Mouse (Mus musculus) cerebellum, postnatal 10 days (tissue): ENCODE data around the gene Grm5.
A peak's percentile ranks its signal among the peaks of the same experiment; 100 is the strongest.

ENCODE experiments used
- DNase-seq, 2 experiments: peaks; one replicate each; pipeline ENCODE4 v3.0.0; 2021; ENCODE audit warnings: mixed read lengths in 2 of 2

Gene Grm5

DNA sequence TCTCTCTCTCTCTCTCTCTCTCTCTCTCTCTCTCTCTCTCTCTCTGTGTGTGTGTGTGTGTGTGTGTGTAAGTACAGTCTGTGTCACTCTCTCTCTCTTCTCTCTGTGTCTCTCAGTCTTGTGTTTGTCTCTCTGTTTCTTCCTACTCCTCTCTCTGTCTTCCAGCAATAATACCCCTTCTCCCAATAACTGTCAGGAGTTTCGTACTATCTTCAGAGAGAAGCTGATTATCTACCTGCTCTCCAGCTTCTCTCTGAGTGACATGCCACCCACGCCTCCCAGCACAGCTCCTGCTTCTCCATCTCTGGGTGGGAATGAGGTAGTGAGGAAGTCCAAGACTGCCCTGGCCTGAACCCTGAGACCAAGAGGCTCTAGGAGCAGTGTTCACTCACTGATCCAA lies at the start of gene Grm5:
TSS of gene Grm5 (plus strand) at position 301 of the 400 bp plus-strand sequence.
- no peak for DNase-seq

DNA sequence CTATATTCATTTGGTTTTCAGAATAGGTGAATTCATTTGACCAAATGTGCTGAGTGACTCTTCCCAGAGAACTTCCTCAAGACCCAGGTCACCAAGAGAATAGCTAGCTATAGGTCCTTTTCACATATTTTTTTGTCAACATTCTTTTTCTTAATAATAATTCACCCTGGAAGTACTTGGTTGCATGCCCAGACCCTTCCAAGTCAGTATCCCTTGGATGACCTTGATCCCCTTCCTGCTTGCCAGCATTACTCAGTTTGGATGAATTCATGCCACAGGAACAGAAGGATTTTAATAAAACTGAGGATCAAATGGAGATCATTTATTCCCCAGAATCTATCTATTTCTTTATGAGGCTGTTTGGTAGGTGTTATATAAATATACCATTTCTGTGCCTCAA lies 44.9 kb upstream of the Grm5 start:
- peak; percentile 43 to 60 for DNase-seq

DNA sequence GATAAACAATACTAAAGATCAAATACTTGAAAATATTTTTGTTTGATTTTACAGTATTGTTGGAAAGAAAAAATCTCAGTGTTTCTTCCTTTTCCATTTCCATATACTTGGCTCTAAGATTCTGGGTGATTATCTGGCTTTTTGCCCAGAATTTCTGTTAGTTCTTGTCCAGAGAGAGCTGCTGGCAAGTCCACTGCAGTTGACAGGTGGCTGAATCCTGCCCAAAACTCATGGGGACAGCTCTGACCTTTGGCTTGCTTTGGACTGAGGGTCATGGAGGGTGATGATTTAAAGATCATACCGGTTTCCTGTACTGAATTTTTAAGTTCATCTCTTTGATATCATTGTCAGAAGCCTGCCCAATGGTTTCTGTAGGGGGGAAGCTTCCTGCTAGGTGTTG lies 18.7 kb upstream of the Grm5 start:
- DNase-seq: peak; percentile 83 to 87

DNA sequence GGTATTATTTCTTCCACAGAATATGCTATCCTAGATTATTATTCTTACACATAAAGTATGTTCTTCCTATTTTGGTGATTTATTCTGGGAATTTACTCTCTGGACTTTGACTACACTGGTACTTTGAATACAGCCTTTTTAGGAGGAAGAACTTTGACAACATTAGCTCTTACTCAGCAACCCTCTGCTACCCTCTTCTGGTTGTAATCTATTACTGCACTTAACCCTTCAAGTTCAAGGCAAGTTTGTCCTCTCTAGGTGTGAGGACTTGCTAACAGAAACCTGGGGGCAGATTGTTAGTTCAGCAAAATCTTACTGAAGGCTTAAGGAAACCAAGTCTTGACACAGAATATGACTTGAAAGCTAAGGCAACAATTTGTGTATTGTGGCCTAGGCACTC lies 17.5 kb upstream of the Grm5 start:
- peak; percentile 32 to 75 for DNase-seq

DNA sequence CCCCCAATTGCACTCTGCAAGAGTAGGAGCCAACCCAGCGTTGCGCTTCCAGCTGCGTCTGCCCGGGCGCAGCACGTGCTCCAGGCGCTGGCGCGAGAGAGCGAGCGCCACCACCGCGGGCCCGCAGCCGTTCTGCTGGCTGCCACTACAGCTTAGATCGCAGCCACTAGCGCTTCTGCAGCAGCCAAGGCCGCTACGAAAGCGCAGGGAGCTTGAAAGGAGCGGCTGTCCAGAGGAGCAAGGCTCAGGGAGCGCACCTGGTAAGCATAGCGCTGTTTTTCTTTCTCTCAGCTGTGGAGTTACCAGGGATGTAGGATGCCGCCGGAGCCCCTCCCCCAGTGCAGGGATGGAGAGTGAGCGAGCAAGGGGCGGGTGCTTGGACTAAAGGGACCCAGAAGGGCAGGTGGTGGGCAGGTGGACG lies 323 bp downstream of the Grm5 start:
- DNase-seq: peak; percentile 82 to 84

DNA sequence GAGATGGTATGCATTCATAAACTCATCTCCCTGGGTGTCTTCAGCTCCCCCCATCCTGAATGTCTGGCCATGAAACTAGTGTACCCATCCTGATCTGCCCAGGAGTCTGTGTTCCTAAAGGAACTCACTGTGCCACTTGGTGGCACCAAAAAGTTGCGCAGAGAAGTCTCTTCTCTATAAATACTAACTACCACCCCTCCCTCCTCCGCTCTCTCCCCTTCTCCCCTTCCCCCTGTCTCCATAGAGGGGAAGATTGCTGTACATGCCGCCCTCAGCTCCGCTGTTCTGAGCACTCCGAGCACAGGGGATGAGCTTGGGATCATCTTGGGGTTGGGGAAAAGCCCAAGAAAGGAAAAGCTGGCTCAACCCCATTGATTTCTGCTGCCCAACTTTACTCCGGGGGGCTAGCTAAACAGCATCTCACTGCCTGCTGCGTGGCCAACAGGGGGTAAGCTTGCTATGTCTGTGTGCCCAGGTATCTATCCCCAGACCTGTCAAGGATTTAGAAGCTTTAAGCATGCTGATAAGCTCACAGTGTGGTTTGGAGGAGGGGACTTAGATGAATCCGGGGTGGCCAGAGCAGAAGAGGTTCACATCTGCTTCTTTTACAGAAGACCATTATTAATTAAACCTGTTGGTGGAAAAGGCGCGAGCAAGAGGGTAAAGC lies 2.4 kb downstream of the Grm5 start:
- DNase-seq: peak; percentile 51 to 63

DNA sequence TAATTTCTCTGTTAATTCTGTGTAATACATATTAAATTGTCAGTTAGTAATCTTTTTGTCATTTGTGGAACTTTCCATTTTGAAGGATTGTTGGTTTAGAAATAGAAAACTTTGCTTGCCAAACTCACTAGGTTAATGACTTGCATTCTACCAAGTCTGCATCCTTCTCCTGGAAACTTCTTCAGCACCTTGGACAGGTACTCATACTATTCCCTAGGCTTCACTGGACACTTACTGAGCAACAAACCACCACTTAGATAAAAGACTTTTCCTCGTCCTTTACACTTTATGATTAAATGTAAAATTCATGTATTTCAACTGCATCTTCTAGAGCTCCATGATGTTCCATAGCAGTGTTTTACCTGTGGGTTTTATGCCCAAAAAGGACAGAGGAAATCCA lies 4.0 kb downstream of the Grm5 start:
- no peak for DNase-seq

DNA sequence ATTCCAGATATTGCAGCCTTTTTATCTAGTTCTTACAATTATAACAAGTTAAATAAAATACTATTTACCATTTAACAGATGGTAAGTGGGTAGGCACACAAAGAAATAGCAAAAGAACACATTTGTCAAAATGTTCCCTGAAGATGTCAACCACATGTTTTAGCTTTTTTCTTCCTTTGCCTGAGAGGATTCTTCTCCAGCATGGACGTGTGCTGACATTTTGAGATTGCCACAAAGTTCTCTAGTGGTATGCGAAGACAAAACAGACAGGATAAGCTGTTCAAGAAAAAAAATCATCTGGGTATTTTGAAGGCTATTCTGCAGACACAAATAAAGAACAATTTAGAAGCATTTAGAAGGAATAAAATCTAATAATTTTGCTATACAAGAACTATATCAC lies 42.3 kb downstream of the Grm5 start:
- no peak for DNase-seq

DNA sequence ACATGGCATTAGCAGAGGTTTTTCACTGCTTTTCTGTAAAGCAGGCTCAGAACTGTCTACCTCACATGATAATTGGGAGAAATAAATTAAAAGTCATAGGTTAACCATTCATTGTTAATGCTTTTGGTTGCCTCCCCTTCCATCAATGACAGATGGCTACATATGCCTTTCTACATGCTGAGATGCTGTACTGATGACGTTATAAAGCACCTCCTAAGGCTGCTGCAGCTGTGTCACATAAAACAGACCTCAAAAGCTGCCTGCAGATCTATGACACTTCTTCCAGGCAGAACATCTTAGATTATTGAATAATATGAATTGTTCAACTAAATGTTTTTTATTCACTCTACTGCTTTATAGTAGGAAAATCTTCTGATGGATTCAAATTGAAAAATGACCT lies 51.6 kb downstream of the Grm5 start:
- no peak for DNase-seq

DNA sequence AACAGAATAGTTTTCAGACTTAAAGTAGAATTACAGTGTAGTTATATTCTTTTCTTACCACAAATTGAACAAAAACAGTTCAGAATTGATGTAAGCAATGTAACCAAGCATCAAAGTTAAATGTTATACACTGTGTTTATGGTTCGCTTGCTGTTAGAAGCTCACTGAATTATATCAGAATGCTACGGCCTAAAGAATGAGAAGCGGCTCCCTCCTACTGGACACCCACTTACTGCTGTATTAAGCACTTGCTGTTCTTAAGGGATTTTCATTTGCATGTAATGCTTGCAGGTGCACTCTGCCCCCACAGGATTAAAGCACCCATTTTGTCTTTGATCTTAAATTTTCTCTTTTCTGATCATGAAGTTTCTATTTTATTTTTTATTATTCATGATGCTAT lies 66.6 kb downstream of the Grm5 start:
- DNase-seq: no peak

DNA sequence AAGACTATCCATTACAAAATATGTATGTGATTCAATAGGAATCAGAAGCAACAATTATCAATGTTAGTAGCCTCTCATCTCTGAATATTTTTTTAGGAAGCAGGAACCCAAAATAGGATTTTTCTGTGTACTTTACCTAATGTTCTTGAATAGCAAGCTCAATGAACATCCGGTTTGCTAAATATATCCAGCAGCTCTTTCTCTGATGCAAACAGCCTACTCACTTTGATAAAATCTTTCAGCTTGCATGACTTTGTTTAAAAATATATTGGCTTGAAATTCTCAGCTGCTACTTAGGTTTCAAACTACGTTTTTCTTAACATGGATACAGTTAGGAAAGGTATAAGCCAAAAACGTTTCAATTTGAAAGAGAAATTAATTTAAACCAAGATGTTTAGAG lies 77.8 kb downstream of the Grm5 start:
- DNase-seq: no peak

DNA sequence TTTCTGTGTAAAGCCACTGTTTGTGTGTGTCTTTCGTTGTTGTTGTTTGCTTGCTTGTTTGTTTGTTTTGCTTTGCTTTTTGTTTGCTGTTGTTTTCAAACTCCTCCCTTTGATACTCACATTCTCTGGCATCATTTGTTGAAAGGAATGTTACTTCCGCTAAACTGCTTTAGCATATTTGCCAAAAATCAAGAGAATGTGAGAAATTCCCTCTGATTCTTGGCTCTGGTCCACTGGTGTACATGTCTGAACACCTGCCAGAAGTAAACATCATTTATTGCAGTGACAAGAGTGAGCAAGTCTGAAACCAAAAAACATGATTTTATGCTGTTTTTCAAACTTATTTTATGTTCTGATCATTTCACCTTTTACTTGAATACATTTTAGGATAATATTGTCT lies 80.1 kb downstream of the Grm5 start:
- peak; percentile 42 to 54 for DNase-seq

DNA sequence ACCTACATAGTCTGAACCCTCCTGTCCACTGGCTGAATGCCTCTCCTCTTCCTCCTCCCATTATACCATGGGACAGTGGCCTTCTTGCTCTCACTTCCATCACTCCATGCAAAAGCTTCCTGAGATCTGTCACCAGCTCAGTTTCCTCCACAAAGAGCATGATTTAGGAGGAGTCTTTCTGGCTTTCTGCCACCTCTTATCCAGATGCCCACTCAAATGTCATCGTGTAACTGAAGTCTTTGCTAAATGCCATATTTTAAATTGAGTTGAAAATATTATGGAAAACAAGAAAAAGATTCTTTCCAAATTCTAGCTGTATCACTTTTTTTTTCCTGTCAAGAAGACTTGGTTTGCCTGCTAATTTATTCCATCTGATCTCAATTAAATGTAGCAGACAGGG lies 132.4 kb downstream of the Grm5 start:
- peak in 1 of 2 experiments; percentile 13 for DNase-seq

DNA sequence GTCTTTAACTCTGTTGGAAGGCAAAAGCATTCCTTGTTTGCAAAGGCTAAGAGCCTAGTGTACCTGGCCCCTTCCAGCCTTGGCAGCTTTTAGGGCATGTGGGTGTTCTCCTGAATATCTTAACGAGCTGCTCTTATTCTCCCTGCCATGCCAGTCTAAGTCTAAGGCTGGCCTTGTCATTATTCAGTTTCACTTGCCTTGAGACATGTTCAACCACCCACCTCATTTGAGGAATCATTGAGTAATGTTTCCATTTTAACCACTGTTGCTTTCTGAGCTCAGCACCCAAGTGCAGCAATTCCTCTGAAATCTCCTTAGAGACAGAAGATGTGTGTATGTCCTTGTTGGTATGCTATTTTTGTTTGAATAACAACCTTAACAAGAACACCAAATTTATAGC lies 134.7 kb downstream of the Grm5 start:
- DNase-seq: no peak

DNA sequence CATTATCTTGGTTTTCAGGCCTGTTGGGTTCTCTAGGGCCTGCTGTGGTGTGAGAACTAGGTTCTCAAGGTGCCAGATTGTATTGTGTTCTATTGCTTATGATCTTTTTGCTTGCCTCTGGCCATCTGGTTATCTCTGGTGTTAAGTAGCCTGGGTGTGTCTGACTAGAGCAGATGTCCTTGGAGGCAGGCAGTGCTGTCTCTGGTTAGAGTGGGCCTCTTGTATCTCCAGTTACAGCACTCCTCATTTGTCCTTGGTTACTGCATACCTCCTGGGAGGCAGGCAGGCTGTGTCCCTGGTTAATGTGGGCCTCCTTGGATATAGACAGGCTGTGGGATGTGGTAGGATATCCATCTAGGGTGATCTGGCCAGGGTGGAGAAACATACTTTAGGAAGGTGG lies 150.5 kb downstream of the Grm5 start:
- DNase-seq: peak in 1 of 2 experiments; percentile 3

DNA sequence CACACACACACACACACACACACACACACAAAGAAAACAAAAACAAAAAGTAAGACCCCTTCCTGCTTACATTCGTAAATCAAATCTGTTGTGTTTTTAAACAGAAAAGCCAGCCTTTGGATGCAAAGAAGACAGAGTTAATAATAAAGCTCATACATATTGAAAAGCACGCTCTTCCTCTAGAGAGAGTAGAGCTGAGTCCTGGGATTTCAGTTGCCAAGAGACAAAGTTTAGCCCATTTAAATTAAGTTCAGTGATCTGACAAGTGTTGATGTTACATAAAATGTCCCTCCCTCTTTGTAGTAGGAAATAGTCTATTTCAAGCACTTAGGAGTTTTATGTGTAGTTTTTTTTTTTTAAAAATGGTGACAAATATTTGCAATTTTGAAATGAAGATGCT lies 178.0 kb downstream of the Grm5 start:
- no peak for DNase-seq

DNA sequence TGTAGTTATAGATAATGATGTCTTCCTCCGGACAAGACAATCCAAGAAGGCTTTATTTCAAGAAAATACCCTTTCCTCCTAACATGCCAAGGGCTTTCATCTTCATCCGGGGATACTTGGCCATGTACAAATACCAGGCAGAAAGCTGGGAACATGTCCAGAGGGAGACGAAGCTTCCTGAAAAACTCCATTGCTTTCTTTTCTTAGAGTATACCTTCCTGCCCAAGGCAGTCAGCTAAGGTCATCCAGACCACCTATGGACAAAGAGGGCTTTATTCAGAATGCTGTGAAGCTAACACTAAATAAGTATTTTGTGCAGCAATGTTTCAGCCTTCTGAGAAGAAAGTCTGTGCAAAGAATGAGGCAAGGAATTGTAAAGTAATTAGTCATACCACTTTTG lies 178.4 kb downstream of the Grm5 start:
- DNase-seq: peak; percentile 9 to 20

DNA sequence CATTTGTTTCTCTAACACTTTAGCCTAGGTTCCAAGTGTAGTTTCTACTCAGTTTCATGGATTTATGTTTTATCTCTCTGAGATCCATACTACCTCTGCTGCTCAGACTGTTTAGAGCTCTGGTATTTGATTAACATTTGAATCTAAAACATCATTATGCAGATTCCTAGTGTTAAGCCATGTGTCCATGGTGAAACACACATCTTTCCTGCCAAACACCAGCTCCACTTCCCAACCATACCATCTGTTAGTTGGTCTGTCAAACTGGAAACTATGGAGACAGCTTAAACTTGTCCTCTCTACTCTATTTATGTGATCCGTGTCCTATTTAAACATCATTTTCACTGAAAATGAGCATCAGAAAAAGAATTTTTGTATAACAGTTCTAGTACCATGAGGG lies 203.6 kb downstream of the Grm5 start:
- DNase-seq: peak; percentile 15 to 16

DNA sequence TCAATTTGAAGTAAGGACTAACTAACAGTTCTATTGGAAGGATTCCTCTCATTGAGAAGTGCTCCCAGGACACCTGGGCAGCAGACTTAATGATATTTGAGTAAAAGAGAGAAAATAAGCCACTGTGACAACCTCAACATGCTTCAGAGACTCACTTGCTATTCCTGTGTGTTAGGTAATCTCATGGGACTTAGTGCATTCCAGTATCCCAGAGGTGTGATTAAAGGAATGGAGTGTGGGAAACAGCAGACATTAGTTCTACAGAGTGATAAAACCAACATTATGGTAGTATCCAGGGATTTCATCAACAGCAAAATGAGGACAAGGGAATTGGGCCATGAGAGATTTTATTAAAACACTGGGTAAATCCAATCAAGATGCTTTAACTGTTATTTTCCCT lies 205.0 kb downstream of the Grm5 start:
- DNase-seq: no peak

DNA sequence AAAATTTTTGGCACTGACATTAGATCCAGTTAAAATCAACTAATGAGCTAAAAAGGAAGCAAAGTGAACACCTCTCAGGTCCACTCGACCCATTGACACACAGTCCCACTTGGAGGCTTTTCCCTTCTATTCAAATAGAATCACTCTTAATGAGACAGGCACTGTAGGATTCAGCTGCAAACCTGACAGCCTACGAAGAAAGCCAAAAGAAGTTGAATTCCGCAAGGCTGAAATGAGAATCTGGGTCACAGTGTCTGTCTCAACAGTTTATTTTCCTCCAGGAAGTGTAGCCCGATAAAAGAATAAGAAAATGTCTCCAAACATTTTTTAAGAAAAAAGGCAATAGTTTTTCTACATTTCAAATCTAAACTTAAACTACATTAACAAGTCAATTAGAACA lies 209.9 kb downstream of the Grm5 start:
- no peak for DNase-seq

DNA sequence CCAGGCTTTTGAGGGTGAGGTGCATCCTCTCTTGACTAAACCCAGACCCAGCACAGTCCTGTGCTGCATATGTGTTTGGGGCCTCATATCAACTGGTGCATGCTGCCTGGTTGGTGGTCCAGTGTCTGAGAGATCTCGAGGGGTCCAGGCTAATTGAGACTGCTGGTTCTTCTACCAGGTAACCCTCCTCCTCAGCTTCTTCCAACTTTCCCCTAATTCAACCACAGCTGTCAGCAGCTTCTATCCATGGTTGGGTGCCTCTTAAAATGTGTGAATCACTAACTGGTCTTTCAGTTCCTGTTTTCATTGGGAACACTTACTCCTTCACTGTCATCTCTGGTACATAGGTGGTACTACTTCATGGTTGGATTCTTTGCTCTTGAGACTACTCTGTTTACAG lies 240.9 kb downstream of the Grm5 start:
- DNase-seq: no peak

DNA sequence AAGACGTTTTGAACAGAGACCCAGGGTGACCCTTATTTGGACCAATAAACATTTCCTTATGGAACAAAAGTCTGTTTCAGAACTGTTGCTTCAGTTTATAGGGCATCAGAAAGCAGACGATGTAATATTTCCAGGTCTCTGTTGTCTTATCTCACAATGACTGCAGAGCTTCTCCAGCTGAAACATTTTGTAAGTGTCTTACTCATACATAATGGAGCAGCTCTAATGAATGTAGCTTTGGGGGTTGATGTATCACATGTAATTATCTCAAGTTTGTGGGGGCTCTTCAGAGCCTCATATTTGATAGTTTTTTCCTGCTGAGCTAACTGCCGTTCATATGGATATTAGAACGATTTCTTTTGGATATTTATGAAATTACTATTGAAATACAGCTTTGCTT lies 250.7 kb downstream of the Grm5 start:
- DNase-seq: no peak

DNA sequence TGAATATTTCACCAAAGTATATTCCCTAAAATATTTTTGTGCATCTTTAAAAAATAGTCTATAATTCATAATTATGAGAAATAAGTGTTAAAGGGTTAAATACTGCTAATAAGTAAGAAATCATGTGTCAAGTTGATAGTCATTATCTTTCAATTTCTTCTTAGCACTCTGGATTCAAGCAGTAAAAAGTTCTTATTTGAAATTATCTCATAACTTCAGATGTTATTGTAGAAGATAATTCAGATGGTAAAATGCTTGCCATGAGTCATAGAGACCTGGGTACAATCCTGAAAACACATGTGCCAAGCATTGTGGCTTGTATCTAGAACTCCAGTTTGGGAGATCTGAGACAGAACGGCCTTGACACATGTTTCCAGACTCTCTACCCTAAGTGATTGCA lies 254.6 kb downstream of the Grm5 start:
- DNase-seq: no peak

DNA sequence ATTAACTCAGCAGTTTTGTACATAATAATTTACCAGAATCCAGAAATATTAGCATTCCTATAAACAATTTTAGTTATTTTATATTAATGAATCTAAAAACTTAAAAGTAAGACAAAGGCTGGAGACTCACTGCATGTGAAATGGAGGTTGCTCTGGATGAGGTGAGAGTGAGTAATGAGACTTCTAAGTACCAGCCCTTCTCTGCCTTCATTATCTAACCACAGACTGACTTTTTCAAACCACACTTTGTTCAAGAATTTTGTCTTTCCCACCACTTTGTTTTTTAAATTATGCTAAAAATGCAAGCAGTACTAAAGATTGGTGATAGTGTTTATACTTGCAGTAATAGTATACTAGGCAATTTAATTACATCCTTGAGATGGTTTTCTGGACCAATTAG lies 259.5 kb downstream of the Grm5 start:
- DNase-seq: no peak

DNA sequence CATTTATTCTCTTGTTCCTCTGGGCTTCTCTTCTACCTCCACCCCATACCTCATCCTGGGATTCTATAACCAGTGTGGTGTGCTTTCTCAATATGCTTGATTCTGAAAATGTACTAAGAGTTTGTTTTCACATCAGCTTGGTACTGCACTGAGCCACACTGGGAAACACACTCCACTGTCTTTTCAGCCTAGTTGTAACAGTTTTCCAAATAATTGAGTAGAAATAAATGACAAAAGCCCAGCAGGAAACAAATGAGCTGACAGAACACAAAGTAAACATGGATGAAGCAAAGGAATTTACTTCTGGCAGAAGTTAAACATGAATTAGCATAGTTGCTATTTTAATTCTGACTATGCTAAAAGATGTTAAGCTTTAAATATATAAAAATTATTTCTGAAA lies 262.1 kb downstream of the Grm5 start:
- no peak for DNase-seq

DNA sequence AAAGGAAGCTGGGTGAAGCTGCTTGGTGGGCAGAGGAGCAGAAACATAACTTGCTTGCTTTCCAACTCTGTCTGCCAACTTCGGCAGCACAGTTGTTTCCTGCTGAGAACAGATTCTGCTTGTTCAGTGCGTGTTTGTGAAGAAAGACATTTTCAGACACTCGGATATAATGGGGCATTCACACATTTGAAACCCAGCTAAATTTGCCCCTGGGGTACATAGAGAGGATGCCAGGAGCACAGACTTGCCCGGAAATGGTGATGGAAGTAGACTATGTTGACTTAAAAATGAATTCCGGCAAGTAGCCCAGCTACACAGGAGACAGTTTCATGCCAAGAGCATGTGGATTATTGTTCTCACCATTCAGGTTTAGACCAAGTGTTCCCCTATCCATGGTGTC lies 342.0 kb downstream of the Grm5 start:
- peak; percentile 78 to 86 for DNase-seq
